Mouse (Mus musculus) forebrain, embryonic 13.5 days (tissue): Measurements from ENCODE around the gene Trim17. TPM values are rescaled to one million over a fixed set of nuclear protein-coding genes. Genes with fewer than 3 reads are reported as not detected.

Experiments used
- ATAC-seq: fragments of 200-750 bp; cut with Nextera tagmentation; 2 replicates; pipeline ENCODE4 v1.8.0; 2017
- H3K27ac ChIP-seq: fragments of 300-500 bp; sonication (generic); 2 replicates; pipeline ENCODE4 v1.5.1; 2015; ENCODE audit warnings: inconsistent platforms, mild to moderate bottlenecking, moderate library complexity
- H3K27me3 ChIP-seq: fragments of 300-500 bp; sonication (generic); 2 replicates; pipeline ENCODE4 v1.6.1; 2015; ENCODE audit warnings: mild to moderate bottlenecking, inconsistent platforms
- H3K36me3 ChIP-seq: fragments of 300-500 bp; sonication (generic); 2 replicates; pipeline ENCODE4 v1.6.1; 2015; ENCODE audit warnings: mild to moderate bottlenecking, inconsistent platforms; ENCODE audit not compliant: poor library complexity, severe bottlenecking
- H3K4me1 ChIP-seq: fragments of 300-500 bp; sonication (generic); 2 replicates; pipeline ENCODE4 v1.6.1; 2015; ENCODE audit warnings: inconsistent platforms
- H3K4me2 ChIP-seq: fragments of 300-500 bp; sonication (generic); 2 replicates; pipeline ENCODE4 v1.6.1; 2015; ENCODE audit warnings: inconsistent platforms, mild to moderate bottlenecking, moderate library complexity
- H3K4me3 ChIP-seq: fragments of 300-500 bp; sonication (generic); 2 replicates; pipeline ENCODE4 v1.5.1; 2015; ENCODE audit warnings: mild to moderate bottlenecking, inconsistent platforms
- H3K9ac ChIP-seq: fragments of 300-500 bp; sonication (generic); 2 replicates; pipeline ENCODE4 v1.6.1; 2015; ENCODE audit warnings: mild to moderate bottlenecking, inconsistent platforms
- H3K9me3 ChIP-seq: fragments of 300-500 bp; sonication (generic); replicated peaks from 2 replicates; pipeline ENCODE4 v1.6.1; 2016; ENCODE audit warnings: inconsistent platforms
- WGBS: fragments of 180-500 bp; shearing (Covaris S2); methylation state at CpG from one replicate; pipeline ENCODE4 v1.1.7; 2015; 5-methylcytosine and 5-hydroxymethylcytosine counted together
- polyA plus RNA-seq: library from polyadenylated mRNA; unstranded; fragments of >200 nt; fragmentation: Nextera tagmentation; extraction: Ambion mirVana; gene quantifications from 2 replicates; pipeline ENCODE4 v1.2.1, GENCODE M21; 2015

The Trim17 gene
- polyA plus RNA-seq = 0.96 and 1.3 TPM in 2 replicates

DNA sequence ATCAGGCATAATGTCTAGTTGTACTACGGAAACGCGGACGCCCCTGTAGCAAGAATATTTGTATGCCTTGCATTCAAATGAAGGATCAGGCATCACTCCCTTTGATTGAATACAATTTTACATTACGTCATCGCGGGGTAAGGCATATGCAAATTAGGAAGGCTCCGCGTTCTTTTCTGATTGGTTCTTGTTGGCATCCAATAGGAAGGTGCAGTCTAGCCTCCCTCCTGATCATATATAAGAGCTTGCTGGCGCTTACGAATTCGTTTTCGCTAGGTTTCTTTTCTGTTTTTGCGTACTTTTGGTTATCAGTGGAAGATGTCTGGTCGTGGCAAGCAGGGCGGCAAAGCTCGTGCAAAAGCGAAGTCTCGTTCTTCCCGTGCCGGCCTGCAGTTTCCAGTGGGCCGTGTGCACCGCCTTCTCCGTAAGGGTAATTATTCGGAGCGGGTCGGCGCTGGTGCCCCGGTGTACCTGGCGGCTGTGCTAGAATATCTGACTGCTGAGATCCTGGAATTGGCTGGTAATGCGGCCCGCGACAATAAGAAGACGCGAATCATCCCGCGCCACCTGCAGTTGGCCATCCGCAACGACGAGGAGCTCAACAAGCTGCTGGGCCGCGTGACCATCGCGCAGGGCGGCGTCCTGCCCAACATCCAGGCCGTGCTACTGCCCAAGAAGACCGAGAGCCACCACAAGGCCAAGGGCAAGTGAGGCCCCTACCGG is at the start of gene Trim17, which contains the start of gene Hist3h2a:
Trim17 (plus strand) TSS at position 266 of the 723 bp plus-strand sequence.
Hist3h2a (plus strand) TSS at position 266 of the 723 bp plus-strand sequence.
- H3K27me3 ChIP-seq = no peaks in the 10 kb centered on the region
- H3K9me3 ChIP-seq = no peaks in the 10 kb centered on the region
- H3K27ac ChIP-seq = peak within 1 kb of the TSS; percentile 100
- ATAC-seq = peak; percentile 90
- H3K36me3 ChIP-seq = peaks cover 12% of the 10 kb centered on the region
- under 1% methylated on average over 49 of the region's 49 CpGs for WGBS
- peak within 1 kb of the TSS; percentile 100 for H3K9ac ChIP-seq
- peak within 1 kb of the TSS; percentile 95 for H3K4me3 ChIP-seq
- peak within 1 kb of the TSS; percentile 91 for H3K4me2 ChIP-seq
- peaks cover 64% of the 10 kb centered on the region for H3K4me1 ChIP-seq

DNA sequence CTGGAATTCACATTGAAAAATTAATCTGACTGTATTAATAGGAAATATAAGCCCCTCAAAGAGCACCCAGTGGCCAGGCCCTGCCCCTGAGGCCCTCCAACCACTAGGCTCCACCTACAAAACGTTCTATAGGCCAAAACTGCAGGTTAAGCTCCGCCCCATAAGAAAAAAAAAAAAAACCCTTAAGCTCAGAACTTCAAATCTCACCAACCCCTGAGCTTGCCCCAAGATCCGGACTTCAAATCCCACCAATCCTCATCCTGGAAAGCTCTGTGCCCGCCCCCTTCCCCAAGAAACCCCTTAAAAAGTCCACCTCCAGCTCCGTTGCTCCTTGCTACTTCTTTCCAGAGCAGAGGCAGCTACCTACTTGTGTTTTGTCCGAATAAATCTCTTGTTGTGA is 49.6 kb upstream of the Trim17 start:
- H3K4me2 ChIP-seq = no peak overlapping the region; the same call in 1 of the 2 replicates
- H3K4me1 ChIP-seq = peaks cover 21% of the 10 kb centered on the region
- H3K27me3 ChIP-seq = no peaks in the 10 kb centered on the region
- WGBS = 43% methylated on average over 6 of the region's 6 CpGs
- peaks cover 17% of the 10 kb centered on the region for H3K36me3 ChIP-seq
- H3K4me3 ChIP-seq = no peak overlapping the region
- no peak for ATAC-seq
- no peaks in the 10 kb centered on the region for H3K9me3 ChIP-seq
- H3K9ac ChIP-seq = no peak overlapping the region
- no peak overlapping the region for H3K27ac ChIP-seq

DNA sequence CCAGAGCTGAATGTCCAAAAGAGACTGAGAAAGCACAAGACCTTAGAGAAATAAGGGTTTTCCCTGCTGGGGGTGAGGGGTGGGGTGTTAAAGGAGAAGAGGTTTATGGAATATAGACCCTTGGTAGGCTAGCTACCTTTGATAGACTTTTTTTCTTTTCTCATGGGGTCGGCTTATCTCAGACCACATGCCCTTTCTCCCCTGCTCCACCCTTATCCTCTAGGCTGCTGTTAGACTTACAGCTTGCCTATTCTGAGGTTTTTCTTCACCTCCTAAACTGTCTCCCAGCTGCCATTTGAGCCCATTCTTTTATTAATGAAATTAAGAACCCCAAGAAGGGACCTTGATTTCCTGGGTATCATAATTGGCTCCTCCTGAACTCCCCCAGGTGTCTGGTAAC is 40.7 kb upstream of the Trim17 start:
- Histone ChIP-seq H3K4me2 (no peak overlapping the region), H3K9me3 (no peaks in the 10 kb centered on the region), H3K27ac (no peak overlapping the region), H3K36me3 (no peaks in the 10 kb centered on the region), H3K9ac (no peak overlapping the region), H3K4me3 (no peak overlapping the region), H3K4me1 (0 out of 2 replicates have a peak, but pooled peaks cover 6% of the 10 kb centered on the region), H3K27me3 (peaks cover 6% of the 10 kb centered on the region)
- WGBS = 100% methylated on average over 1 of the region's 1 CpGs
- ATAC-seq = no peak

DNA sequence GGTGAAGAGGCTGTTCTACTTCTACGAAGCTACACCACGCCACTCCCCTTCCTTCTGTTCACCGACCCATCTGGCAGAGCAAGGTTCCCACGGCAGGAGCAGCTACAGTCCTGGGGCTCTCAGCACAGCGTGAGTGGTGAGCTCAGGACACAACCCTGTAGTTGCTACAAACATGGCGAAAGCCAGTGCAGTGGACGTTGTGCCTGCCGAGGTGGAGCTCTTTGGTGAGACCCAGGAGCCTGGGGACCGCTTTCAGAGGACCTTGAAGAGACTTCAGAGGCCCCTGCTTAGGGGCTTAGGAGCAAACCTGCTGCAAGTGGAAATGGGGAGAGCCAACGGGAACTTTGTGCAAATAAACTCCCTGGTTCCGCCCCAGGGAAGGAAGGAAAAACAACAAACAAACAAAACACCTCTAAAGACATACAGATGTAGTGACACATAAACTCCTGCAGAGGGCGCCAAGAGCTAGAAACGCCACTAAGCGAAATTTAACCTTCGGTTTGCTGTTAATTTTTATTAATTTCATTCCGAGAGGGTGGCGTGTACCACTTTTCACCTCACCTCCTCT is 39.9 kb upstream of the Trim17 start:
- Histone ChIP-seq H3K36me3 (no peaks in the 10 kb centered on the region), H3K4me3 (peak overlapping the region; percentile 28), H3K4me1 (0 out of 2 replicates have a peak, but pooled peaks cover 6% of the 10 kb centered on the region), H3K27ac (no peak overlapping the region), H3K9me3 (no peaks in the 10 kb centered on the region), H3K4me2 (peak overlapping the region; percentile 58), H3K27me3 (peaks cover 6% of the 10 kb centered on the region), H3K9ac (peak overlapping the region; percentile 45)
- no peak for ATAC-seq
- 18% methylated on average over 17 of the region's 17 CpGs for WGBS

DNA sequence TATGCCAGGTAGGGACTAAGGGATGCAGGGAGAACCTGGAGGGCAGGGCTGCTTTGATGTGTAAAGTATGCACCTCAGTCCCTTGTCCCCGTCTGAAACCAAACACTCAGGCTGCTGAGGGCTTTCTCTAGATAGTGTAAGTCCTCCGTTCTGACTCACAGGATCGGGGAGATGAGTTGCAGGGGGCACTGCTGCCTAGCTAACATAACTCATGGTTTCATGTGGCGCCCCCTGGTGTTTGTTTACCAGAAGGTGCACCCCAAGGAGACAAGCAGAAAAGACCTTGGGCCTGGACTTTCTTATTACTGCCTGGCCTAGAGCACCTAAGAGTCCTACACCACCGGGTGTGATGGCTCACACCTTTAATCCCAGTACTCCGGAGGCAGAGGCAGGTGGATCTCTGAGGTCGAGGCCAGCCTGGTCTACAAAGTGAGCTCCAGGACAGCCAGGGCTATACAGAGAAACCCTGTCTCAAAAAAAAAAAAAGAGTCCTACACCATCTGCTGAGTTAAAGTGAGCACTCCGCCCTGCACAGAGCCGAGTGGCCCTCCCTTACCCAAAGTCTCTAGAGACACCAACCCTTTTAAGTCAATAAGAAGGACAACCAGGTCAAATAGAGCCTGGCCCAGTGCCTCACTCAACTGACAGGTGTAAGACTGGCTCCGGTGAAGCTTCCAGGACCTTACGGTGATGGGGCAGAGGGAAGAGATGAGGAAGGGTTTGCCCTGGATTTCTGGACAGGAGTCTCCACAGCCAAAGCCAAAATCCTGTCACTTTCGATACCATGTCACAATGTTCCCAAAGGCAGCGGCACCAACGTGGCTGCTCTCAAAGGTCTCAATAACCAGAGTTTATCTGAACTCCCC is 37.4 kb upstream of the Trim17 start:
- Histone ChIP-seq H3K4me1 (0 out of 2 replicates have a peak, but pooled peaks cover 6% of the 10 kb centered on the region), H3K4me3 (no peak overlapping the region), H3K27me3 (peaks cover 6% of the 10 kb centered on the region), H3K9me3 (no peaks in the 10 kb centered on the region), H3K36me3 (no peaks in the 10 kb centered on the region), H3K4me2 (no peak overlapping the region), H3K27ac (no peak overlapping the region), H3K9ac (no peak overlapping the region)
- no peak for ATAC-seq
- 55% methylated on average over 14 of the region's 14 CpGs for WGBS

DNA sequence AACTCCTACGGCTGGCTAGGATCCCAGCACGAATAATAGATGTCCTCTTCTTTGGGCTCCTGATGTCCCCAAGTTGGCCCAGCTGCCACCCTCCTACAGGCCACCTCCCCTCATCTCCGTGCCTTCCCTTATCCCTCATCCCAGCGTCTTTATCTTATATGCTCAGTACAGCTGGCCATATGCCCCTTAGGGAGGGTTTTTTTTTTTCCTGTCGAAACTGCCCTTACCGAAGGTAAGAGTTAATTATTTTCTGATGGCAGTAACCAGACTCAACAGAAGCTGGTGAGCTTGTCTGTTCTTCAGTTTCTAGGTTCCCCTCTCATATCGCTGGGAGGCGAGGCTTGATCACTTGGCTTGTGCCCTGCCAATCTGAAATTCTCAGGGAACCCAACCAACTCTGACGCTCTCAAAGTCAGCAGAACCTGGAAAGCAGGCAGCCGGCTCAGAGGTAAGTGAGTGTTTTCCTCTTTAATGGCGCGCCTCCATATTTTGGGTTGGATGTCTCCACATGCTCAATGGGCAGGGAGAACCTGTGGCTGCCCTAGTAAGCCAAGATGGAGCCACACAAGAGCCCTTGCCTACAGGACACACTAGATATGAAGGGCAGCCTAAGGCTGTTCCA is 36.6 kb upstream of the Trim17 start, which contains the start of gene Btnl10:
Btnl10 (plus strand) TSS at position 164 of the 622 bp plus-strand sequence.
- Histone ChIP-seq H3K9ac (no peak within 1 kb of the TSS), H3K27me3 (peaks cover 6% of the 10 kb centered on the region), H3K36me3 (no peaks in the 10 kb centered on the region), H3K27ac (no peak within 1 kb of the TSS), H3K4me1 (0 out of 2 replicates have a peak, but pooled peaks cover 6% of the 10 kb centered on the region), H3K4me3 (no peak within 1 kb of the TSS), H3K4me2 (no peak within 1 kb of the TSS), H3K9me3 (no peaks in the 10 kb centered on the region)
- WGBS = 93% methylated on average over 12 of the region's 12 CpGs
- ATAC-seq = no peak

DNA sequence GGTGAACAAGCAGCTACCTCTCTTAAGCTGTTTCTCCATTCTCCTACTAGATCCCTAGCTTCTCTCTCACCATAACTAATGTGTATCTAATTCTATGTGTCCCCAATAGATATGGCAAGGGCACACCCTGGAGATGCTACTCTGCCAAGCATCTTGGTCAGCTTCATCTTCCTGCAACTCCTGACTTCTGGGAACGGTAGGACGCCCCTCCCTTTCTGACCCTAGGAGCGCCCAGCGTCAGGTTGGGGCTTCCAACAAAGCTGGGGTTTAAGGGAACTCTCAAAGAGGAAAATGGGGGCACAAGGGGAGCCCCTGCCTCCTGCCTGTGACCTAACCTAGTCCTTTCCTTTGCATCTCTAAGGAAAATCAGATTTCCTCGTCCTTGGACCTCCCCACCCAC is 35.7 kb upstream of the Trim17 start:
- Histone ChIP-seq H3K4me2 (no peak overlapping the region), H3K27ac (no peak overlapping the region), H3K9me3 (no peaks in the 10 kb centered on the region), H3K27me3 (peaks cover 6% of the 10 kb centered on the region), H3K9ac (no peak overlapping the region), H3K4me3 (no peak overlapping the region), H3K4me1 (0 out of 2 replicates have a peak, but pooled peaks cover 6% of the 10 kb centered on the region), H3K36me3 (no peaks in the 10 kb centered on the region)
- ATAC-seq = no peak
- 84% methylated on average over 5 of the region's 5 CpGs for WGBS

DNA sequence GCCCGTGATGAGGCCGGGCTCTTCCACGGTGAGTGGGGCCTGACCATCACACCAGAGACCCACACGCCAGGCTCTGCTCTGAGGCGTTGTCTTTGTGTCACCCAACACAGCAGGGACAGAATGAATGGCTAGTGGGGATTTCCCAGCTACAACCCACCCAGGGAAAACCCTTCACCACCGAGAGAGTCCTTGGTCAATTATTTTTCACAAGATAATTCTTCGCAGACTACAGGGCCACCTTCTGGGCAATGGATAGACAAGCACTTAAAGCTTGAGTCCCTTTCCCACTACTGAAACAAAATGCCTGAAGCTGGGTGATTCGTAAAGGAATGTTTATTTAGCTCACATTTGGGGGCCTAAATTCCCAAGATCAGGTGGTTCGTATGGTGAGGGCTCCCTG is 32.1 kb upstream of the Trim17 start:
- H3K27ac ChIP-seq = no peak overlapping the region
- H3K4me2 ChIP-seq = no peak overlapping the region
- WGBS = 86% methylated on average over 9 of the region's 9 CpGs
- ATAC-seq = no peak
- no peak overlapping the region for H3K4me3 ChIP-seq
- no peaks in the 10 kb centered on the region; the same call in 1 of the 2 replicates for H3K27me3 ChIP-seq
- no peaks in the 10 kb centered on the region for H3K36me3 ChIP-seq
- H3K4me1 ChIP-seq = no peaks in the 10 kb centered on the region
- no peak overlapping the region for H3K9ac ChIP-seq
- H3K9me3 ChIP-seq = no peaks in the 10 kb centered on the region

DNA sequence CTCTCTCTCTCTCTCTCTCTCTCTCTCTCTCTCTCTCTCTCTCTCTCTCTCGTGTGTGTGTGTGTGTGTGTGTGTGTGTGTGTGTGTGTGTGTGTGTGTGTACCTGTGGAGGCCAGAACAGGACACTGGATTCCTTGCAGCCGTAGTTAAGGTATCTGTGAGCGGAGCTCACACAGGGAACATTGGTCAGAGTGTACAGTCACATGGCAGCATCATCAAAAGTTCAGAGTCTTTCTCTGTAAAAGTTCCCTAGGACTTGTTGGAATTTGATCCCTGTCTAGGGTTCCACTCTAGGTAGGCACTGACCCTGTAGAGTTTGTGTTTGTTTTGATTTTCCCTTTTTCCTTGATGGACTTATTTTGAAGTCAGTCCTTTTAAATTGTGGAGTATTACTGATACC is 27.8 kb upstream of the Trim17 start:
- no peaks in the 10 kb centered on the region for H3K27me3 ChIP-seq
- no peak overlapping the region for H3K9ac ChIP-seq
- no peak overlapping the region for H3K4me2 ChIP-seq
- no peak overlapping the region for H3K27ac ChIP-seq
- WGBS = 100% methylated on average over 2 of the region's 3 CpGs
- peaks cover 12% of the 10 kb centered on the region for H3K36me3 ChIP-seq
- H3K4me3 ChIP-seq = no peak overlapping the region
- no peaks in the 10 kb centered on the region for H3K9me3 ChIP-seq
- no peak for ATAC-seq
- 0 out of 2 replicates have a peak, but pooled peaks cover 4% of the 10 kb centered on the region for H3K4me1 ChIP-seq

DNA sequence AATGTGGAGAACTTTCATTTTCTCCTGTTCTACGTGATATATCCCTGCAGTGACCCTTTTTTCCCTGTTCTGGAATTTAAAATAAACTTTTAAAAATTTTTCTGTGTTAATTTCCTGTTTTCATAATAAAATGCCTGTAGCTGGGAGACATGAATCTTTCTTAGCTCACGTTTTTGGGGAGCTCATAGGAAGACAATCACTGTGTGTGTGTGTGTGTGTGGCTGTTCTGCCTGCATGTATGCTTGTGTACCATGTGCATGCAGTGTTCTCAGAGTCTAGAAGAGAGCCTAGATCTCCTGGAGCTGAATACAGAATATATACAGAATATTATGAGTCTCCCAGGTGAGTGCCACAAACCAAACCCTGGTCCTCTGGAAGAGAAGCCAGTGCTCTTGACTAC is 27.4 kb upstream of the Trim17 start:
- Histone ChIP-seq H3K4me1 (0 out of 2 replicates have a peak, but pooled peaks cover 4% of the 10 kb centered on the region), H3K27ac (no peak overlapping the region), H3K4me3 (no peak overlapping the region), H3K4me2 (no peak overlapping the region), H3K36me3 (peaks cover 16% of the 10 kb centered on the region), H3K9ac (no peak overlapping the region), H3K27me3 (no peaks in the 10 kb centered on the region), H3K9me3 (no peaks in the 10 kb centered on the region)
- no peak for ATAC-seq
- WGBS = 82% methylated on average over 2 of the region's 2 CpGs
